Mouse (Mus musculus) heart, postnatal 0 days (tissue): ENCODE measurements around the gene Gm10837.

Experiments used
- CTCF ChIP-seq: IDR thresholded peaks from 2 replicates; pipeline ENCODE4 v1.5.1; 2016; ENCODE audit warnings: antibody characterized with exemption, control low read depth, low read depth
- EP300 ChIP-seq: IDR thresholded peaks from 2 replicates; pipeline ENCODE4 v1.6.1; 2016; ENCODE audit warnings: antibody characterized with exemption, low read depth

DNA sequence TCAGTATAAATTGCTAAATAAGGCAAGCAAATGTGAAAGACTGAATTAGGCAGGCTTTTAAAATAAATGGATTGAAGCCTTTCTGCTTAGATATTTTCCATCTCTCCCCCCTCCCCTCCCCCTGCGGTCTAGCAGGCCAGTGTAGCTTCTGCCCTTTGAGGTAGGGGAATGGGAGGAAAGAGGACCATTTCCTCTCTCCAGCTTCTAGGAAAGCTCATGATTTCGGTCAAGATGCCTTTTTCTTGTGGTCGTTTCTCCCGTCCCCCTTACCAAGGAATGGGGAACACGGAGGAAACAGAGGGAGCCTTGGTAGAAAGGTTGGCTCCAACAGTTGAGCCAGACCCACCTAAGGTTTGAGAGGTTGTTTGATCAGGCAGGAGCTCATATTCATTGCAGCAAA is 17.7 kb upstream of the Gm10837 start:
- TF ChIP-seq CTCF = no peak
- TF ChIP-seq EP300 = no peak
